Mouse (Mus musculus): ENCODE measurements at regions not wholly inside any gene's neighbourhood (a gene's known extent, or its start where the extent isn't known, plus 50 kb on each side); places are given as distances from the start of the nearest gene placed in this dataset.

GRCm38 (mm10) chr15:68811041-68811440 is 2310.3 kb upstream of the Lrrc6 start:
- DNase-seq (ENCODE audit: low read depth, low spot score): no peak

DNA sequence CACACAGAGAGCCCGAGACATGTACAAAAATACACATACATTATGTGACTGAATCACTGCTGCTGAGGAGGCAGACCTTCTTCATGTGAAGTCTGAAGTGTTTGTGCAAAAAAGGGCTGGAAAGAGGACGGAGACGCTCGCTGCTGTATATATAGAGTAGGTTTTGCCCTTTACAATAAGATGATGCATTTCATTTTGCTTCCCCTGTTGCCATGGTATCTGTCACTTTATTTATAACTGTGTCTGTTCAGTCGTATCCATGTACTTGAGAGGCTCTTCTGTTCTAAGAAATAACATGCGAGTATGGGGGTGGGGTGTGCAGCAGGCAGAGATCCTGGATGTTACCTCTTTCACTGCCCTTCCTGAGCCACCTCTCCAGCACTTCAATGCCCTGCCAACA is 2309.9 kb upstream of the Lrrc6 start:
- DNase-seq (ENCODE audit: low read depth, low spot score): no peak

DNA sequence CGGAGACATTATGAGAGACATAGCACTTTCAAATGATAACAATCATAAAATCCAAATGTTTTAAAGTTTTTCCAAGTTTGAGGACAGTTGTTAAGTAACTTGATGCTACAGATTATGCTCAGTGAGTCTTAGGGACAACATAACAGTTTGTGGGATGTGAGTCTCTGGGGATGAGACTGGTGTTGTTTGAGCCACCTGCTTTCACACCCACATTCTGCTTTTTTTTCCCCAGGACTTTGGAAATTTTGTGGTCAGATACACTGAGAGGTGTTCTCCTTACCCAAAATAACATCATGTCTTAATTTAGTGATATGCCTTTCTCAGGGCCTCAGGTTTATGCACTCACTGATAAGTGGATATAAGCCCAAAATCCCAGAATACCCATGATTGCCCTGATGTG is 2307.5 kb upstream of the Lrrc6 start:
- no peak for DNase-seq (ENCODE audit: low read depth, low spot score)

- DNase-seq (ENCODE audit: low read depth, low spot score): no peak
These were observed 2303.5 kb upstream of the Lrrc6 start for GRCm38 (mm10) chr15:68804254-68804653.

- no peak for DNase-seq (ENCODE audit: low read depth, low spot score)
These were observed 2301.1 kb upstream of the Lrrc6 start for GRCm38 (mm10) chr15:68801763-68802162.

GRCm38 (mm10) chr15:68797406-68797805 is 2296.7 kb upstream of the Lrrc6 start:
- no peak for DNase-seq (ENCODE audit: low read depth, low spot score)

DNA sequence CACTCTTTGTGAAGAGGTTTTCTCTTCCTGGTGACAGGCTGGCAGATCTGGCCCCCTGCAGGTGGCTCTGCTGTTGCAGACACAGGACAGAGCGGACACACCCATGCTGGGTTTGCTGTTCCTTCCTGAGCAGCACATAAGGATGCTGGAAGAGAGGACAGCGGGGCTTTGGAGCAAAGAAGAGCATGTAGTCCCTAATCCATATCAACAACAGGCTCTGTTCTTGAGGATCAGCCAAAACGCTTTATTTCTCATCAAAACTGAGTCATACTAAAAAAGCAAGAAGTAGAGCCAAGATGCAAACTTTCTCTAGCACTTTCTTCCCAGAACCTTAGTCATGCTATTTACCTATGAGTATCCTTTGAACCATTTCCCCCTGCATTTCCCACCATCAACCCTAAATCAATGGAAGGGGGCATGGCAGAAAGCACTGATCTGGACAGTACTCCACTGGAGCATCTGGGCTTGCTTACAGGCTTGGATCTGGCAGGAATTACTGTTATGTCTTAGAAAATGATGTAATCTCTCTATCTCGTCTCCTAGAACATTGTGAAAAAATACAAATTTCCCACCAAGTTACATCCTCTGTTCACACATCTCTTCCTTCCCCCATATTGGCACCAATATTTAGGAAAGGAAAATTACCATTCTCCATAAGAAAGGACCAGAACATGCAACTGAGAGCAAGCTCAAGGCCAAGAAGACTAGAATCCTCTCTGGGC is 2294.7 kb upstream of the Lrrc6 start:
- no peak for DNase-seq (ENCODE audit: low read depth, low spot score)

DNA sequence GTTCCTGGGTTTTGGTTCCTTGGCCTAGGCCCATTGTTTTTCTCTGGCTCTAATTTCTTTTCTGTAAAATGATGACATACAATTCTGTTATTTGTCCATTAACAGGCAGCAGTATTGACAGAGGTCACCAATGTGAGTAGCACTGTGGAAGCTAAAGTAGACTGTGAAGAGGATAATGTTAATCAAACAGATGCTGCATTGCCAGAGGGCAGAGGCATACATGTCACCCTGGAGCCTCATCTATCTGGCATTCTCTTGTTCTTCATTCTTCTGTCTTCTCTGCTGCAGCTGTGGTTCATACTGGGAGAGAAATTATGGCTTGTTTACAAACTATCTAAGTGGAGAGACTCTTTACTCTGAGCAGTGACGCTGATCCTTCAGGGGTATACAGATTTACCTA is 2259.2 kb upstream of the Lrrc6 start:
- no peak for DNase-seq (ENCODE audit: low read depth, low spot score)

DNA sequence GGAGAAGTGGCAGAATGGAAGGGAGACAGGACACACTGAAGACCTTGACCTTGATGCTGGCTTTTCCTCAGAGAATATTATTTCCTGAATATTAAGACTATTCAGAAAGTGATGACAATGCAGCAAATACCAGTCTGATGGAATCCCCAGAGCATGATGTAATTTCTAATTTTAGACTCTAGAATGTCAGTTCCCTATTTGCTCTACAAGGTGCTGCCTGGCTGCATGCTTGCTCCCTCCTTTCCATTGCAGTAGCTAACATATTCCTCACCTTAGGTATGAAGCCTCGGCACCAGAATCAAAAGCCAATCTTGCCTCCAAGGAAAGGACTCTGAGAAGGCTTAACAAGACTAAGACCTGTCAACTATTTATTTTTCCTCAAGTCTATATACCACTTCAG is 2254.5 kb upstream of the Lrrc6 start:
- DNase-seq (ENCODE audit: low read depth, low spot score): no peak

DNA sequence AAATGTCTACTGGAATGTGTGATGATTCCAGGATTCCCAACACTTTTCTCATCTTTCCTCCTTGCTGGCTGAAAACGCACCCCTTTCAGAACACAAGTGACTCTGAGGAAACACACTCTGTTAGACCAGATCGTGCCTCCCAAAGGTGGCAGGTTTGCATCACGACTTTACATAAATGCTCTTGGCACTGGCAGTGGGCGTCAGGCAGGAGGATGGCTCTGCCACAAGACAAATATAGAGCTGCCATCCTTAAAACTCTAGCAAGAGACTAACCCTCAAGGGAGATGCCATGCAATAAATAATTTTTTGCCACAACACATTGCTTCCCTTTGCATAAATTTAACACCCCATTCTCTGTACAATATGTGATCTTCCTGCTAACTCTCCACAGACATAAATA is 2254.1 kb upstream of the Lrrc6 start:
- no peak for DNase-seq (ENCODE audit: low read depth, low spot score)

GRCm38 (mm10) chr15:68739344-68739743 is 2238.6 kb upstream of the Lrrc6 start:
- no peak for DNase-seq (ENCODE audit: low read depth, low spot score)

DNA sequence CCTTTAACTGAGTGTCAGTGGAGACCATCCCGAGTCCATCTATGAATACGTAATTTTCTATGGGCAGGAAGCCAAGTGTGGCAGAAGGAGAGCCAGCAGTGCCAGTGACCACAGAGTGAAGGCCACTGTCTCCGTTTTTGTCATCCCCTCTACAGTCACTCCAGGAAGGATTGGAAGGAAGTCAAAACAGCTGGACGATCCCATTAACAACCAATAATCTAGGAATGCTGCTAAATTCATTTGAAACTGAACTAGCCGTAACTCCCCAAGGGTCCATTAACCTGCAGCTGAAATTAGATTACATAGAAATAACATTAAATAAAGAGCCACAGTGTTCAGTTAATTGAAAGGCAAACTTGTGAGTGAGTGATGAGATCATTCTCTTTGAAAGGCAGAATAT is 2220.5 kb upstream of the Lrrc6 start:
- no peak for DNase-seq (ENCODE audit: low read depth, low spot score)

DNA sequence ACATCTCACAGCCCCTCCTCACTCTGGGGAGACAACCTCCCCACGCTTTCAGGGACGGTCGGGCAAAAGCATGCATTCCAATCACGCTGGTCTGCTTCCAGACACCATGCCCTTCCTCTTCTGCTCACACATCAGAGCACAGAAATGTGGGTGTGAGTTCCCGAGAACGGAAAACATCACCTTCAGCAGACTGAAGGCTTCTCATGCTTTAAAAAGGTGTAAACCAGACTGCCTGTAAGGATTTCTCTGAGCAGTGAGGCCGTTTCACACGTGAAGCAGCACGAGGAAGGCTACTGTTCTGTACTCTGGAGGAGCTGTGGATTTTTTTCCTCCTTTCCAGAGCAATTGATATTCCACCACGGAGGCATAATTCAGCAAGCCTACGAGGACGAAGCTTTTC is 2218.8 kb upstream of the Lrrc6 start:
- no peak for DNase-seq (ENCODE audit: low read depth, low spot score)

- DNase-seq (ENCODE audit: low read depth, low spot score): no peak
These were observed 2213.6 kb upstream of the Lrrc6 start for GRCm38 (mm10) chr15:68714337-68714736.

DNA sequence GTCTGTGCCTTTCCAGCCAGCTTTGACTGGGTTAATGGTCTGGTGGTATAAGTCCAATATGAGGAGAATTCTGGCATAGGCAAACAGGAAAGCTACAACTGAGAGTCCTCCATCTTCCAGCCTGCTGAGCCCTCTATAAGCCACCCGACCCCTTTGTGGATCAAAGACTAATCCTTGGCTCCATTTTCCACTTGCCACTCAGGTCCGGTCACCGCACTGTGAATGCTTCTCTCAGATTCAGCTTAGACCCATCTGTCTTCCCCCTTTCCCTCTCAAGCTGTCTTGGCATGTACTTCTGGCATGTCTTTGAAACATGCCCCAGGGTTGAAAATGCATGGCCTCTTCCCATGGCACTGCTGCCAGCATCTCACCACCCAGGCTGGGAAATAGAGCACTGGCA is 2206.6 kb upstream of the Lrrc6 start:
- DNase-seq (ENCODE audit: low read depth, low spot score): no peak

DNA sequence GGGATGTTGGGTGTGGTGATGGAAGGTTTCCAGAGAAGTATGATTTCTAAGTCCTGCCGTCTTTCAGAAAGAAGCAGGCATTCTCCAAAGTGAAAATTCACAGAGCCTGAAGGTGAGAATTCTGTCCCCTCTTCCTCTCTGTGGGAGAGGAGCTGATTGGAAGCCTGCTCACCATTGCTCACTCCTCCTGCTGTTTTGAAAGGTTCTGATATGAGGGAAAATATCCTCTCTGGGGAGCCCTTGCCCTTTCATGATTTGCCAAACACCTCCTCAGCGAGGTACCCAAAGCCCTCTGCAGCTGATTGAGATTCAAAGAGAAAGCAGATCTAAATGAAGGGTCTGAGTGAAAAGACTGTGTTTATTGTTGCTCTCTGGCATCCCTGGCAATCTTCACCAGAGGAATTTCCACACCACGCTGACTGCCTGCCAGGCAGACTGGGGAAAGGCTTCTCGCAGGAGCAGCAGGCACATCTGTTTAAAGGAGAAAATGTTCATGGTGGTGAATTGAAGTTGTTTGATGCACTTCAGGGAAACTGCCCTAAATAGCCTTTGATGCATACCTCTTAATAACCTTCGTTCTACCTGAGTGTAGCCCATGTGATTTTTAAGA is 2194.4 kb upstream of the Lrrc6 start:
- DNase-seq (ENCODE audit: low read depth, low spot score): no peak

GRCm38 (mm10) chr15:68667462-68667861 is 2166.8 kb upstream of the Lrrc6 start:
- no peak for DNase-seq (ENCODE audit: low read depth, low spot score)

- no peak for DNase-seq (ENCODE audit: low read depth, low spot score)
These were observed 2164.6 kb upstream of the Lrrc6 start for GRCm38 (mm10) chr15:68665331-68665730.

- no peak for DNase-seq (ENCODE audit: low read depth, low spot score)
These were observed 2156.0 kb upstream of the Lrrc6 start for GRCm38 (mm10) chr15:68656722-68657121.

DNA sequence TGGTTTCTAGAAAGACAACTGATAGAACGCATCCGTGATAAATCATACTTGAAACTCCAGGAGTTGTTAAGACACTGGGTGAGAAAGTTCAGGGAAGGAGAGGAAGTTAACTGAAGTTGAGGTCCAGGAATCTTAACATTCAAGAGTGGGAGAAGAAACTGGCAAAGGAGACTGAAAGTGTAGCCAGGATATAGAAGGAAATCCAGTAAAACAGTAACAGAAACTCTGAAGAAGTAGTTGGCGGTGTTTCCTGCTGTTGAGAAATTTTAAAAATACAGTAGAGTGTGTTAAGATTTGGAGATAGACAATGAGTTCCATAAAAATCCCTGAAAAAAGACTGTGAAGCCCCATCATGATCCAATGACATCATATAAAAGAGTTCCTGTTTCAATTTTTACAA is 2154.3 kb upstream of the Lrrc6 start:
- no peak for DNase-seq (ENCODE audit: low read depth, low spot score)

DNA sequence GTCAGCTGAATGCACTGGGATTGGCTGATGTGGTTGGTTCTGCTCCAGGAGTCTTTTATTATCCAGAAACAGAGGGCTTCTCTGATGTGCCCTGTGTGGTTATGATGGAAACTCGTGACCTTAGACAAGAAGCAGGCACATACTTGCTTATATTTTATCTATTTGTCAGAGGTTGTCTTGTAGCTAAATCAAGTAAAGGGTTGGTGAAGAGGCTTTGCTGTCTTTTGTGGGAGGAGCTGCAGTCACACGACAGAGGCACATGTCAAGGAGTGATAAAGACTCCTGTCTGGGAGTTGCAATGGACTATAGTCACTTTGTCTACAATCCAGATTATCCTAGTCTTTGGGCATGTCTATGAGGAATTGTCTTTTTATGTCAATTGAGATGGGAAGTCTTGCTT is 2149.9 kb upstream of the Lrrc6 start:
- DNase-seq (ENCODE audit: low read depth, low spot score): no peak

GRCm38 (mm10) chr15:68650033-68650432 is 2149.3 kb upstream of the Lrrc6 start:
- no peak for DNase-seq (ENCODE audit: low read depth, low spot score)

DNA sequence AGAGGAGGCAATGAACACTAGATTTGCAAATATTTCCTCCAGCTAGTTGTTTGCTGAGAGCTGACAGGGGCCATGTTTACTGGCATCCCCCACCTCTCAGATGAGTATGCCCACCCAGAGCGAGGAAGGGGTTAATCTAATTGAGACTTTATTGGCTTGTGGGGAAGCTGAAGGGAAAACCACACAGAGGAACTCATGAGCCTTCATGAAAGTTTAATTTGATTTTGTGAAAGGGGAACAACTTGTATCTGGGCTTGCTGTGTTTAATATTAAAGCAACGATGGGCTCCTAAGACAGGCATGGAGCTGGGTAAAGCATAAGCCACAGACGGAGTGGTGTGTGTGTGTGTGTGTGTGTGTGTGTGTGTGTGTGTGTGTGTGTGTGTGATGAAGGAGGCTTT is 2146.2 kb upstream of the Lrrc6 start:
- DNase-seq (ENCODE audit: low read depth, low spot score): no peak

GRCm38 (mm10) chr15:68644862-68645261 is 2144.2 kb upstream of the Lrrc6 start:
- DNase-seq (ENCODE audit: low read depth, low spot score): no peak
